Mouse (Mus musculus): ENCODE data around the gene Sirt7. TPM values are rescaled to one million over a fixed set of nuclear protein-coding genes. Genes with fewer than 3 reads are reported as not detected.

Gene Sirt7
- total and polyA plus RNA-seq, 2 experiments from 2014 or later = 31.3 to 36.0 TPM

DNA sequence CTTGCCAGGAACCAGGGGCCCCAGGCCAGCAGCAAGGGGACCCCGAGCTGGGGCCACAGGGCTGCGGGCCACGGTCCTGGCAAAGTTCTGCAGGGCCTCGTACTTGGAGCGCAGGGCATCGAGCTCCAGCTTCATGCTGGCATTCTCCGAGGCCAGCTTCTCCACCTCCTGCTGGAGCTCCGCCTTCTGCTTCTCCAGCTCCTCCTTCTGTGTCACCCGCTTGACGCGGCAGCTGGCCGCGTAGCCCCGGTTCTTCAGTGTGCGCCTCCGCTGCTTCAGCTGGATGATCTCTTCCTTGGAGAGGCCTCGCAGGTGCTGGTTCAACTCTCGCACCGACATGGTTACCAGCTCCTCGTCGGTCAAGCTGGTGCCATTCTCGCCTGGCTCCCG lies 4.3 kb upstream of the Sirt7 start:
- WGBS = 76% methylated on average over 23 of the region's 23 CpGs
- no peaks in the 10 kb centered on the region for H3K27me3 ChIP-seq (ENCODE audit: insufficient read depth, low read length)
- H3K4me3 ChIP-seq (ENCODE audit: low read depth, low read length) = no peak overlapping the region
- TF ChIP-seq CTCF (IDR thresholded peaks at IDR 0.05) = no peak
- no peaks in the 10 kb centered on the region for H3K9me3 ChIP-seq (ENCODE audit: low read length)
- ATAC-seq (ENCODE audit: low FRiP score) (no peak), DNase-seq (ENCODE audit: low spot score) (no peak)
- H3K36me3 ChIP-seq (ENCODE audit: insufficient read depth, low read length) = peaks cover 25% of the 10 kb centered on the region
- no peak overlapping the region for H3K27ac ChIP-seq (ENCODE audit: low read depth, low read length)
- no peak overlapping the region for H3K4me2 ChIP-seq (ENCODE audit: low read depth, low read length, poor library complexity, severe bottlenecking)
- peaks cover 8% of the 10 kb centered on the region for H3K4me1 ChIP-seq (ENCODE audit: insufficient read depth, low read length)
- H3K9ac ChIP-seq (replicated peaks; ENCODE audit: low read length, poor library complexity, severe bottlenecking) = no peak overlapping the region

DNA sequence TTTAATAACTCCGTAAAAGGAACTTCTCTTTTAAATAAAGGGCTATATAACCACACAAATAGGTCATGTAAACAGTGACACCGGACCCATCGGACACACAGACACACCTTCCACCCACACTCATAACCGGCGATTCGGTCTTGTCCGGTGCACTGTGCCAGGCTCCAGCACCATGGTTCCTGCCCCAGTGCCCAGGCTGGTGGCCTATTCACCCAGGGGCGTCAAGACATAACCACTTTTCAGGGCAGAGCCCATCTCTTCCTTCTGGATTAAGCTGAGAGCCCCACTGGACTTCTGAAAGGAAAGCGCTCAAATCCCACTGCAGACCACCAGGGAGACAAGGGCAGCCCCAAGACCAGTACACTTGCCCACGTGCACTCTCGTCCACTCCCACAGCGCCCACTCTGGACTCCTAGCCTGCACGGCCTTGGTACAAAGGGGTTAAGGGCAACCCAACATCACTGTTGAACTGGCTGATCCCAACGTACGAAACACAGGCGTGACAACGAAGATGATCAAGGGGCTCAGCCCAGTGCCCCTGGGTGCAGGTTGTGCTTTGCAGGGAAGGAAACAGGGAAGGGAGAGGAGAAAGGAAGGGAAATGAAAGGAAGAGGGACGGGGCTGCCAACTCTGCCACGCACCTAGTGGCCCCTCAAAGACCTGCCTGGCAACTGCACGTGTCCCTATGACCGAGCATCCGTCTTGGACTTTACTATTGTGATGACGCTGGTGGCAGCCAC lies 3.7 kb upstream of the Sirt7 start:
- Histone ChIP-seq H3K4me2 (ENCODE audit: low read depth, low read length, poor library complexity, severe bottlenecking) (no peak overlapping the region), H3K9me3 (ENCODE audit: low read length) (no peaks in the 10 kb centered on the region), H3K36me3 (ENCODE audit: insufficient read depth, low read length) (peaks cover 25% of the 10 kb centered on the region), H3K4me1 (ENCODE audit: insufficient read depth, low read length) (peaks cover 8% of the 10 kb centered on the region), H3K4me3 (ENCODE audit: low read depth, low read length) (no peak overlapping the region), H3K9ac (replicated peaks; ENCODE audit: low read length, poor library complexity, severe bottlenecking) (no peak overlapping the region), H3K27me3 (ENCODE audit: insufficient read depth, low read length) (no peaks in the 10 kb centered on the region), H3K27ac (ENCODE audit: low read depth, low read length) (no peak overlapping the region)
- no peak for DNase-seq (ENCODE audit: low spot score)
- WGBS = 94% methylated on average over 23 of the region's 23 CpGs
- no peak for TF ChIP-seq CTCF (IDR thresholded peaks at IDR 0.05)
- ATAC-seq (ENCODE audit: low FRiP score) = no peak

DNA sequence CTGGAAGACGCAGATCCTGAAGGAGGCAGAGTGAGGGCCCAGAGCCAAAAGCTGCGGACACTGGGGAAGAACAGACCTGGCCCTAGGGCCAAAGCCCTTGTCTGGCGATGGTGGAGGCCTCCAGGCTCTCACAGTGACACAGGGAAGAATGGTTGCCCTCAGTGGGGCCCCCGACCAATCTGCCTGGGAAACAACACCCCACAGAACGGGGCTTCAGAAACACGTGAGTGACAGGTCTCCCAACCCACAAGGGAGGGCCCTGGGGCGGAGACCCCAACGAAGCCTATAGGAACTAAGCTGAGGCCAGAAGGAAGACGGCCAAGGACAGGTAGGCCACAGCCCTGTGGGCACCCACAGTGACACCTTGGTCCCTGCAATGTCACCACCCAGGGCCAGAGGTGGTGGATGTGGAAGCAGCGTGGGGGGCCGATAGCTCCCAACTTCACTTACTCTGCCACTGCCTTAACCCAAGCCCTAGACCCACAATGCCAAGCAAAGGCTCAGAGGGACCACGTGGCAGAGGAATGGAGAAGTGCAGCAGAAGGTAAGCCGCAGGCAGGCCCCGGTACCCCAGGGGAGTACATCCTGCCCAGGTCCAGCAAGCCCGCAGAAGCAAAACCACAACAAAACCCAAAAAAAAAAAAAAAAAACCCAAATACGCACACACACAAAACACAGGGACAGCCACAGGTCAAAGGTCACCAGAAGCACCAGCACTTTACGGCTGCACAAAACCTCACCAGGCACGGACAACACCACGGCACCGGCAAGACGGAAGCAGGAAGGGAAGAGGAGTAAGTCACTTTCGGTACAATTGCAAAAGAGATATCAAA lies 2.6 kb upstream of the Sirt7 start:
- H3K4me1 ChIP-seq (ENCODE audit: insufficient read depth, low read length) = peaks cover 8% of the 10 kb centered on the region
- H3K27ac ChIP-seq (ENCODE audit: low read depth, low read length) = no peak overlapping the region
- H3K27me3 ChIP-seq (ENCODE audit: insufficient read depth, low read length) = no peaks in the 10 kb centered on the region
- TF ChIP-seq CTCF (IDR thresholded peaks at IDR 0.05) = no peak
- ATAC-seq (ENCODE audit: low FRiP score) (no peak), DNase-seq (ENCODE audit: low spot score) (no peak)
- H3K36me3 ChIP-seq (ENCODE audit: insufficient read depth, low read length) = peaks cover 33% of the 10 kb centered on the region
- no peak overlapping the region for H3K4me2 ChIP-seq (ENCODE audit: low read depth, low read length, poor library complexity, severe bottlenecking)
- H3K9me3 ChIP-seq (ENCODE audit: low read length) = no peaks in the 10 kb centered on the region
- H3K9ac ChIP-seq (replicated peaks; ENCODE audit: low read length, poor library complexity, severe bottlenecking) = no peak overlapping the region
- H3K4me3 ChIP-seq (ENCODE audit: low read depth, low read length) = no peak overlapping the region
- 82% methylated on average over 22 of the region's 22 CpGs for WGBS

DNA sequence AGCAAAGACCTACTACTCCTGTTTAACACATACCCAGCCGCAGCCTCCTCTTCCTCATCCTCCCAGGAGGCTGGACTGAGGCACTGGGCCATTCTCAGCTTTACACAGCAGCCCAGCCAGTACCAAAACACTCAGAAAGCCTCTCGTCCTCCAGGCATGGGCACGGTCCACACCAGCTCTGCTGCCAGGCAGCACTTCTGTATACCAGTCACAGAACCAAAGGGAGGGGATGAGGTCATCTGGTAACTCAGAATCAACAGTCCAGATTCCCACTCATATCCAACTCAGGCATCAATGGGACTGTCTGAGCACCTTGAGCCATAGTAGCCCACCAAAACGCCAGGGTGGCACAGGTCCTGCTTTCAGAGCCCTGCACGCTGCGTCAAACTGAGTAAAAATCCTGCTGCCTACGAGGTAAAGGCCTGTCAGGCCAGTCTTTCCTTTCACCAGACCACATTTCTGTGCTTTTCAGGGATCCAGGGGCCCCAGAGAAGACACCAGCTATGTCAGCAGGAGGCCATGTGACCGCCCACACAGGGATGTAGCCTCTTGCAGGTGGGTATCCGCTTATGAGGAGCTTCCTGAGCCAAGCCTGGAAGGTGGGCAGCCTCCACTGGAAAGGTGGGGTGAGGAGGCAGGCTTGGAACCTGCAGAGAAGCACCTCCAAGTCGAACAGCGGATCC lies 1.9 kb upstream of the Sirt7 start:
- Histone ChIP-seq H3K36me3 (ENCODE audit: insufficient read depth, low read length) (peaks cover 36% of the 10 kb centered on the region), H3K4me3 (ENCODE audit: low read depth, low read length) (no peak overlapping the region), H3K27ac (ENCODE audit: low read depth, low read length) (no peak overlapping the region), H3K4me1 (ENCODE audit: insufficient read depth, low read length) (peaks cover 8% of the 10 kb centered on the region), H3K4me2 (ENCODE audit: low read depth, low read length, poor library complexity, severe bottlenecking) (no peak overlapping the region), H3K9ac (replicated peaks; ENCODE audit: low read length, poor library complexity, severe bottlenecking) (no peak overlapping the region), H3K27me3 (ENCODE audit: insufficient read depth, low read length) (no peaks in the 10 kb centered on the region), H3K9me3 (ENCODE audit: low read length) (no peaks in the 10 kb centered on the region)
- no peak for TF ChIP-seq CTCF (IDR thresholded peaks at IDR 0.05)
- ATAC-seq (ENCODE audit: low FRiP score) (no peak), DNase-seq (ENCODE audit: low spot score) (no peak)
- 87% methylated on average over 11 of the region's 11 CpGs for WGBS

DNA sequence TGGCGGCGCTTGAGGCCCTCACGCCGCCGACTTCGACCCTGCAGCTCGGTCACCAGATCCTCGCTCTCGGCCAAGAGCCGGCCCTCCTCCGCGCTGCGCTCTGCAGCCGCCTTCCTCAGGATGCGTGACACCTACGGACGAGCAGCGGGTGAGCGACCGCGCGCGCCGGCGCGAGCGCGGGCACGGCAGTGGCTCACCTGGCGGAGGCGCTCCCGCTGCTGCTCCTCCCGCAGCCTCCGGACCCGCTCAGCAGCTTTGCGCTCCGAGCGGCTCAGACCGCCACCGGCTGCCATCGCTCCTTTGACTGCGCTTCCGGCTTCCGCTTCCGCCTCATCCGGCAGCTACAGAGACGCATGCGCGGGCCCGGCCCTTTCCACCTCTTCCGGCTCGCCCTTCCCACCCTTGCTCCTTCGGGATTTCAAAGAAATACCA lies 344 bp downstream of the Sirt7 start:
- ATAC-seq (ENCODE audit: low FRiP score) = peak; percentile 83
- H3K36me3 ChIP-seq (ENCODE audit: insufficient read depth, low read length) = peaks cover 52% of the 10 kb centered on the region

More for the DNA sequence above, 344 bp downstream of the Sirt7 start:
- Histone ChIP-seq H3K27me3 (ENCODE audit: insufficient read depth, low read length) (no peaks in the 10 kb centered on the region), H3K4me1 (ENCODE audit: insufficient read depth, low read length) (0 out of 2 replicates have a peak, but pooled peaks cover 3% of the 10 kb centered on the region), H3K4me3 (ENCODE audit: low read depth, low read length) (peak overlapping the region; percentile 64), H3K27ac (ENCODE audit: low read depth, low read length) (peak overlapping the region; percentile 86), H3K4me2 (ENCODE audit: low read depth, low read length, poor library complexity, severe bottlenecking) (peak overlapping the region; percentile 97), H3K9ac (replicated peaks; ENCODE audit: low read length, poor library complexity, severe bottlenecking) (peak overlapping the region; percentile 59), H3K9me3 (ENCODE audit: low read length) (no peaks in the 10 kb centered on the region)
- peak; percentile 94 for DNase-seq (ENCODE audit: low spot score)
- WGBS = under 1% methylated on average over 47 of the region's 53 CpGs
- no peak for TF ChIP-seq CTCF (IDR thresholded peaks at IDR 0.05)
